Mouse (Mus musculus) layer of hippocampus, adult 9-11 months (tissue): Measurements from ENCODE around the gene Hist1h1d.

Experiments used
- DNase-seq: peaks from one replicate; pipeline ENCODE4 v3.0.0; 2022

Hist1h1d gene

DNA sequence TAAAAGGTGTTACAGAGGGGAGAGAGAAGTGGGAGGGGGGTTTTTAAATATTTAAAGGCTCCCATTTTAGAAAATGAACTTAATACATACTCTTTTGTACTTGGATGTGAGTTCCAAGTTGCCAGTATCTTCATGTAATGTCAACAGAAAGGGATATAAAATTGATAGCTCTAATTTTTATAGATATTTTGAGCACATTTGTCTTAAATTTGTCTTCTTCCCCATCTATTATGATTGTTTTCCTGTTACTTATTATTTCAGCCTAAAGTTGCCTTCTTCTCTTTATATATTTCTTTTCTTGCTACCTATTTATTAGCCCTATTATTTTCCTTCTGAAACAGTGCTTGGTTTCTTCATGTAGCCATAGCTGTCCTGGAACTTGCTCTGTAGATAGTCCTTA is at the start of gene Hist1h1d:
TSS of gene Hist1h1d (plus strand) at position 301 of the 400 bp plus-strand sequence.
- no peak for DNase-seq

DNA sequence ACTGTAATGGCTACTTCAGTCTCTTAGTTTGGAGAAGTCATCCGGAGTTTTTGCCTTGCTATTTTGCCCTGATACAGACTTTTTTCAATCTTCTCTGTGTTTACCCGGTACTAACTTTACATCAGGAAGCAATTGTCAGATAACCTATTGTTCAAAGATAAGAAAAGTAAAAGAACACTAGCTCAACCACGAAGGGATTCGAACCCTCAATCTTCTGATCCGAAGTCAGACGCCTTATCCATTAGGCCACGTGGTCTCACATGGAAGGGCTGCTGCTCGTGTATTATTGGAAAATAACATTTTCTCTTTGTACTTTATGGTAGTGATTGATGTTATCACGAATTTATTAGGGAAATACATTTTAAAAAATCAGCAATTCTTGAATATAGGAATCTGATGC is 49.3 kb upstream of the Hist1h1d start:
- no peak for DNase-seq

DNA sequence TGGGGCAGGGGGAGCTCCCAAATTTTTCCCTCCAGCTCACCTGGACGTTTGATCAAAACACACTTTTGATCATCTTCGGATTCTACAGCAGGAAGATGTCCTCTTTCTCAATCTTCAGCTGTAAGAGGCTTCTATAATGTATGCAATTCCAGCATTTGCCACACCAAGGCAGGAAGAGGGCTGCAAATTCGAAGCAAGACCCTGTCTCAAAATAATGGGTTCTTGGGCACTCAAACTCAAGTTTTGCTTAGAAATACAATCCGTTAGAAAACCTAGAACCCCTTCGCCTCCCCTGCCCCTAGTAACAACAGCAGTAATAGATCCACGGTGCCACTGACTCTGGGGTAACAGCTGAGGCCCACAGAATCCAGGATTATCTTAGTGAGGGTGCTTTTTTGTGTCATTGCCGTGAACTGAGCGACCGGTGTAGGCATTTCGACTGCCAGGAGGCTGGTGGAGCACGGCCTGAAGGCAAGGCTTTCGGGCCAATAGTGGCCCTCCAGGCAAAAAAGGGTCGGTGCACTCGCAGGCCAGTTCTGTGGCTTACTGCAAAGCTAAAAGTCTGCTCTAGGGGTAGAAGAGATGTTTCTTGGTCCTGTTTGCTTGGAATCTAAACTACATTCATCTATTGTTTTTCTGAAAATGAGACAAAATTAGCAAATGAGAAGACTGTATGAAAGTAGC is 47.3 kb upstream of the Hist1h1d start:
- DNase-seq: no peak

DNA sequence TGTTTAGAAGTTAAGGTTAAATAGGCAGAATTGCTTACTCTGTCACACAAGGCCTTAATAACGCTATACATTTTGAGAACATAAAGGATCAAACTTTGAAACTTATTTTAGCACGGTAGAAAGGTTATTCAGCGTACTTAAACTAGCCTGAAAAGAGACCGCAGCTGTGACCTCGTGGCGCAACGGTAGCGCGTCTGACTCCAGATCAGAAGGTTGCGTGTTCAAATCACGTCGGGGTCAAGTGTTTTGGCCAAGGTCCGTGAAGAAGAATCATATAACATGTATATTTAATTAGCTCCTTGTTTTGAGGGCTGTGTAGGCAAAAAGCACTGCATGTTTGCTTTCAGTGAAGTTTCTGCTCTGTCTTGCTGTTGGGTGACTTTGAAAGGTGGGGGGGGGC is 46.7 kb upstream of the Hist1h1d start:
- DNase-seq: no peak

DNA sequence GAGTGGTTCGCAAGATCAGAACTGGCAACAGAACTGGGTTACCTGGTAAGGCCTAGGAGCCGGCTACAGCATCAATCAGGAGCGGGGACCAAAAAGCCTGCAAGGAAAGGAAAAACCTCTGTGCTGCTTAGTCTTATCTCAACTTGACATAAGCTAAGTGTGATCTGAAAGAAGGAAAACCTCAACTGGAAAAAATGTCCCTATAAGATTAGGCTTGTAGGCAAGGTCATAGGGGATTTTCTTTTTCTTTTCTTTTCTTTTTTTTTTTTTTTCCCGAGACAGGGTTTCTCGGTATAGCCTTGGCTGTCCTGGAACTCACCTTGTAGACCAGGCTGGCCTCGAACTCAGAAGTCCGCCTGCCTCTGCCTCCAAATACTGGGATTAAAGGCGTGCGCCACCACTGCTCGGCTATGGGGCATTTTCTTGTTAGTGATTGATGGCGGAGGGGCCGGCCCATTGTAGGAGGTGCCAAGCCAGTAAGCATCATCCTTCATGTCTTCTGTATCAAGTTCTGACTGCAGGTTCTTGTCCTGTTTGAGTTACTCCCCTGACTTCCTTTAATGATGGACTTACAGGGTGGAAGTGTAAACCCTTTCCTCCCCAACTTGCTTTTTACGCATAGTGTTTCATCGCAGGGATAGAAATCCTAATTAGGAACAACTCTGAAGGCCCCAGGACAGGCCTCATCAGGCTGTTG is 46.1 kb upstream of the Hist1h1d start:
- DNase-seq: no peak

DNA sequence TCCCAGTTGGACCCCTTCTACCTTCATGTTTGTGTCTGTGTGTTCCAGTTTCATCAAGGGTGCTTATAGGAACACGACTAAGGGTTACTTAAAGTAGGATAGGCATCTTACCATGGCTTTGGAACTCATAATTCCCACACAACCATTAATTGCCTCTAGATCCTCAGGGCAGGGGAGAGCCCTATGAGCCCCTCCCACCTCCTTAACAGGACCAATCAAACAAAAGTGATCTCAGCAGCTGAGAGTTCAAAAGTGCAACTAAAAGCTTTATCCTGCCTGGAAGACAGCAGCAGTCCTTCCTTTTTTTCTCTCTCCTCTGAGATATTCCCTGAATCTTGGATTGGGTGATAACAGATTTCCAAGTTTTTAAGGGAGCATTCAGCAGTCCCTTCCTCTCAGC is 42.9 kb upstream of the Hist1h1d start:
- DNase-seq: no peak

DNA sequence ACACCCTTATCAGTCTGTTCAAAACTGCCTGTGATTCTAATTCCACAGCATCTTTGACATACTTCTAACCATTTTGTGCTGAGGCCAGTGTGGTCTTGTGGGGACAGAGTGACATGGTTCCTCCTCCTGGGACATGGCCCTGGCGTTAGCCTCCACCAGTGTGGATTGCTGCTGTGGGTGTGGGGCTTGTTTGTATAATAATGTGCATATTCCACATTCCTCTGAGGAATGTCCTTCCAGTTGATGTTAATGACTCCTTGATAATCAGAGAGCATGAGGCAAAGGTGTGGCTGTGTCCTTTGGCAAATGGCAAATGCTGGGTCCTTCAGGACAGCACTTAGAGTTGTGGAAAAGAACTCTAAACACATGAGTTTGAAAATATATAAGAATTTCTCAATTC is 39.5 kb upstream of the Hist1h1d start:
- DNase-seq: no peak

DNA sequence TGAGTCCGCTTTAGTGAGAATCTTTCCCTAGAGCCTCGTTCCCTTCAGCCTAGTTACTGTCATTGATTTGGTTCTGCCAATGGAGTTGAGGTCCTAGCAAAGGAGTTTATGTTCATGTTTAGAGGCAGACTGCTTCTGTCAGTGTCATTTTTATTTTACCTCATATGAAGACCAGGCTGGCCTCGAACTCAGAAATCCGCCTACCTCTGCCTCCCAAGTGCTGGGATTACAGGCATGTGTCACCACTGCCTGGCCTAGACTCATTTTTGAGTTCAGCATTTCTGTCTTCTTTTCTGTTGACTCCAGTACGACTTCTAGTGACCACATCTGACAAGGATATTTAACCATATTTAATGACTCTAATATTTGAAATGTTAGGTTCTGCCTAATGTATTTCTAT is 37.8 kb upstream of the Hist1h1d start:
- DNase-seq: no peak

DNA sequence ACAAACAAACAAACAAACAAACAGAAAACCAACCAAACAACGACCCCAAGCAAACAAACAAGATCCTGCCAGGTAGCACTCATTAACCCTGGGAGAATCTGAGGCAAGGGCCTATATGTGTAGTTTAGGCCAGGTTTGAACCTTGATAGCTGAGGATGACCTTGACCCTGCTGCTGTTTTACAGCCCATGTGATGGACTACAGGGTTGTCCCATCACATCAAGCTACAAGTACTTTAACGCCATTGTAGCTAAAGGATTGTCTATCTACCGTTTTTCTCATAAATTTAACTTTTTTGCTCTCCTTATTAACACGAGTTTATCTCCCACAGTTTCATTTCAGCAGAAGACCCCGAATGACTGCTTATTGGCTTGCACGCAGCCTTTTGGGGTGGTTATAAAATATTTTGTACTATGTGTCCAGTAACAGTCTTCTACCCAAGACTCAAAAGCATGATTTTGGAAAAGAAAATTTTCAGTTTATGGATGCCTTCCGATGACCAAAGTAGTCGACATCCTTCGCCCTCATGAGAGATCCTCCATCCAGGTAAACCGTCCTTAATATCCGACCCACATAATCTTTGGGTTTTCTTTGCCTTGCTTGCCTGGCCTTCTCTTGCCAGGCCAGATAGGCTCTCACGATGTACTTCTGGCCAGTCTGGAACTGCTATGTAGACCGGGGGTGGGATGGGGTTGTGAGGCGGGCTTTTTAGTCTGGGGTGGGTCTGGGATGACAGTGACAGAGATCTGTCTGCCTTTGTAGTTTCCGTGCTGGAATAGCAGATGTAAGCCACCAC is 37.0 kb upstream of the Hist1h1d start:
- DNase-seq: no peak

DNA sequence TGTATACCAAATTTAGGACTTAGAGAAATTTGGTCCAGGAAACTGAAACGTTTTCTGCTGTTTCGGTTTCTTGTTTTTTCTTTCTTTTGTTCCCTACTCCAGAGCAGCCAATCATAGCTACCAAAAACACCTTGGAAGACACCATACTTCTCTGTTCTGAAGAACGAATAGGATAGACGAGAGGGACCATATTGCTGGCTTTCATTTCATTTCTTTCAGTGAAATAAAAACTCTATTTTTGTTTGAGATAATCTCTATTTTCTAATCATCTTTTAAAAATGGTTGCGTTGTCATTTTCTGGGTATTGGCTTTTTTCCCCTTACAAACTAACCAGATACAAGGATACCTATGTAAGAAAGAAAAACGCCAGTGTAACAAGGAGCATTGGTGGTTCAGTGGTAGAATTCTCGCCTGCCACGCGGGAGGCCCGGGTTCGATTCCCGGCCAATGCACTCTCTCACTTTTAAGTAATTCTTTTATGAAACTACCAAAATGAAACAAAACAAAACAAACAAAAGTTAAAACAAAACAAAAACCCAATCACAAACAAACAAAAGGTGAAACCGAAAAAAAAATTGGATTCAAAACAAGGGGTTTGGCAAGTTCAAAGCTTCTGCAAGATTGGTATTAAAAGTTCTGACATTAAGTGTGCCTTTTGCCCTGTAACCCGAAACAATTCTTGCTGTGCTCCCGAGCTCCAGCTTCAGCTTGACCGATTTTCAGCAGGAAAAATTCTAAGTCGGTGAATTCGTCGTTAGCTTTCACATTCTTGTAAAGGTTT is 36.0 kb upstream of the Hist1h1d start:
- DNase-seq: no peak

DNA sequence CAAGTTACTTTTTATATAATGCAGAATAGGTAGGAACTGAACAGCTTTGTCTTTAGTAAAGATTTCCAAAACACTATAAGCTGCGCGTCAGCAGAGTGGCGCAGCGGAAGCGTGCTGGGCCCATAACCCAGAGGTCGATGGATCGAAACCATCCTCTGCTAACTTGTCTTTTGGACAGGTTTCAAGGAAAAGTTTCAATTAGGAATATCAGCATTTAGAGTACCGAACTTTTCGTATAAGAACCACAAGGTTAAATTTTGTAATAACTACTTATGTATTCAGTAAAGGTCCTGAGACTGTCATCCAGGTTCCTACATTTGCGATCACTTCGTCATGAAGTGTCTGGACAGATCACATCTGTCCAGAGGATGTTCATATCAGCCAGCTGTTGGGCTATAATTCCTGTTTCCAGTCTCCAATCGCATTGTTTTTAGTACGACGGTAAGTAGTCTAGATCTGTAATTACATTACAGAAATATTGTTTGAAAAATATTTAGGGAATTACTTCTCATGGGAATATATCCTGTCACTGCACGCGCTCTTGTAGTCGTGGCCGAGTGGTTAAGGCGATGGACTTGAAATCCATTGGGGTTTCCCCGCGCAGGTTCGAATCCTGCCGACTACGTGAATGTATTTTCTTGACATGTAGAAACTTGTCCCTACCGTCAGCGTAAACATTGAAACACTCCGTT is 35.3 kb upstream of the Hist1h1d start:
- DNase-seq: peak; percentile 87

DNA sequence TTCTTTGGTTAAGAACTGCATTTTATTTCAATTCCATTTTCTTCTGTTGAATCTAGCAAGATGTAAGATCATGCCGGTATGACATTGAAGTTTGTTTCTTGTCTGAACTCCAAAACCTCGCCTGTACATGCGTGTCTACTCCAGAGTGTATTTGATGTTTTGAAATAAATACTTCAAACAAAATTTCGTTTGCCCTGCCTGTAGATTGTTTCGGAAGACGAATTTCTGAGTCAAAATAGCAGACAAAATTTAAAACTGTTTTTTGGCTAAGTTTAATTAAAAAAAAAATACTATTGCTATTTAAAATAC is 34.8 kb upstream of the Hist1h1d start:
- DNase-seq: no peak

DNA sequence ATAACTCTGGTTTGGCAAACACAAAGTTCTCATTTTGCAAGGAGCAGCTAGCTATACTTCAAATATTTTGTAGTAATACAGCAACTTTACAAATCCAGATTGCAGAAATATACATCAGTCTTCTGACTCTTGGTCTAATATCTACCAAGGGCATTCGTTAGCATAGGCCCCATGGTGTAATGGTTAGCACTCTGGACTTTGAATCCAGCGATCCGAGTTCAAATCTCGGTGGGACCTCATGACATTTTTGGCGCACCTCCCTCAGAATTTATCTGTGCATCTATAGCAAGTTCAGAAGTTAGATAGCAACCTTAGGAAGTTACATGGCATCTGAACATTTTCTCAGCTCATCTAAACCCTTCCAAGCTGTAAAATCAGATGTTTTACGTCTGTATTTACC is 34.2 kb upstream of the Hist1h1d start:
- peak; percentile 65 for DNase-seq

DNA sequence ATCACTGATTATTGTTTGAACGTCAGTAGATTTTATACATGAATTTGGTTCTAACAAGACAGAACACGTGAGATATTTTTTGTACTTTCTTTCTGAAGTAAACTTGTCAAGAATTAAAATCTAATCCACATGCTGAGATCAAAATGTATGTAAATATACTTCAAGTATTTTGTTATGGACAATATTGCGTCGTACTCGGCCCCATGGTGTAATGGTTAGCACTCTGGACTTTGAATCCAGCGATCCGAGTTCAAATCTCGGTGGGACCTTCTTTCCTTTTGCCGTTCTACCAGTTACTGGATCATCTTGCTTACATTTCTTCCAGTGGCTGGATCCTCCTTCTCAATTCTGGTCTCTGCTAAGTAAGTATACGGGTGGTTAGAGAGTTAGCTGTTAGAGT is 33.6 kb upstream of the Hist1h1d start:
- DNase-seq: peak; percentile 66

DNA sequence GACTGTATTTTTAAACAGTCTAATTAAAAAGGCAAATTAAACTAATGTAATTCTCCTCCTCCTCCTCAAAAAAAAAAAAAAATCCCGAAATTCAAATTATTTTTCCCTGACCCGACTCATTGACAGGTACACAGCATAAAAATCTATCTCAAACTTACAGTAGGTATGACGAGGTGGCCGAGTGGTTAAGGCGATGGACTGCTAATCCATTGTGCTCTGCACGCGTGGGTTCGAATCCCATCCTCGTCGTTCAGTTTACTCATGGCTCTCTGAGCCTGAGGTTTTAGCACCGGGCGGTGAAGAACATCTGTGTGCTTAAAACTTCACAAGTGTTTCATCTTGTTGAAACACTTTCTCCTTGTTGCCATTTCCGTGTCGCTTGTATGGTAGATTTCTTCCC is 31.4 kb upstream of the Hist1h1d start:
- peak; percentile 49 for DNase-seq

DNA sequence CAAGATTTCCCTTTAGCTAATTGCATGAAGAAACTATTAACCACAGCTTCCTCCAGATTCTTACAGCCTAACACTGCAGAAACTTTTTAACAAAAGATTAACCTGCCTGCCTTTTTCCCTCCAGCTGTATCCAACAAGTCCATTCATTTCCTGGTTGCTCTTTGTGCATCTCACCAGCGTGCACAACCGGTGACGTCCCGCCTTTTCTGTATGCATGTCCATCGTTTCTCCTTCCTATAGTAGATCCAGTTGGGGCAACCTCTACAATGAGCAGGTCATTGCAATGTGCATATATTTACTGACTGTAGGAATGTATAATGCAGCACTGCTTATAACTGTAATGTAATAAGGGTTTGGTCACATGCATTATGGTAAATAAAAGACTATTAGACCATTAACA is 29.1 kb upstream of the Hist1h1d start:
- no peak for DNase-seq

DNA sequence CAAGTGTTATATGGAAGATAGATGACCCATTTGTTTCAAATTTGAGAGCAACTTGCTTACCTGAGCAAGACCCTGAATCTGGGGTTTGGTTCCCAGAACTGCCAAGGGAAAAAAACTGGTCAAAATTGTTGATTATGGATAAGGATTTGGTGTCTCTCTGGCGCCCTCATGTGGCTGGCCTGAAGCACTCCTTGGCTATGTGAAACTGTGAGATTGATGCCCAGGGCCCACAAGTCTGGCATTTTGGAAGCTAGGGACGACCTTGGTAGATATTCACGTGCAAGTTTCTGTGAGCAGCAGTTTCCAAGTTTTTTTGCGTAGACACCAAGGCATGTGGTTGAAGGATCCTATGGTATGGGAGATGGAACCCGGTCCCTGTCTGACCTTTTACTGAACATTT is 28.4 kb upstream of the Hist1h1d start:
- peak; percentile 53 for DNase-seq

DNA sequence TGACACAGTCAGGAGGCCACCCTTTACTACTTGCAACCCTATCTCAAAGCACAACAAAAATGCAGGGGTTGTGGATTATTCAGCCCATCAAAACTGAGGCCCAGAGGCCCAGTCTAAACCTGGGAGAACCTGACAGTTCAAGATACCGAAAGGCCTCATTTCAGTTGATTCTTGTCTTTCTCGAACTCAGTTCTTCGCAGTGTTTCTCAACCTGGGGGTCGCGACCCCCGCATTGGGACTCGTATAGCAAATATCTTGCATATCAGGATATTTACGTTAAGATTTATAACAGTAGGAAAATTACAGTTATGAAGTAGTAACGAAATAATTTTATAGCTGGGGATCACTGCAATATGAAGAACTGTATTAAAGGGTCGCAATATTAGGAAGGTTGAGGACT is 27.2 kb upstream of the Hist1h1d start:
- DNase-seq: no peak

DNA sequence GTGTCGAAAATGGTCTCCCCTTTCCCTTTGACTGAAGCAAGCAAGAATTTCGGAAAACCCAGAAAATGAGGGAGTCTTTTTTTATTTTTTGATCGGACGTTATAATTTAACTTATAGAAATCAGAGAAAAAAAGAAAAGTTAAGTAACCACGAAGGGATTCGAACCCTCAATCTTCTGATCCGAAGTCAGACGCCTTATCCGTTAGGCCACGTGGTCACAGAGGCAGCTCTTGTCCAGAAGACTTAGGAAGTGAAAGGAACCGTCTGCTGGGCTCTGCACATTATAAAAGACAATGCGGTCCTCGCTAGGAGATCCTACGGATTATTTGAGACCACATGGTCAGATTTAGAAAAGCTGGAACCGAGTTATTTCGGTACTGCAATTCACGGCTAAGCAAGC is 26.8 kb upstream of the Hist1h1d start:
- DNase-seq: peak; percentile 89

DNA sequence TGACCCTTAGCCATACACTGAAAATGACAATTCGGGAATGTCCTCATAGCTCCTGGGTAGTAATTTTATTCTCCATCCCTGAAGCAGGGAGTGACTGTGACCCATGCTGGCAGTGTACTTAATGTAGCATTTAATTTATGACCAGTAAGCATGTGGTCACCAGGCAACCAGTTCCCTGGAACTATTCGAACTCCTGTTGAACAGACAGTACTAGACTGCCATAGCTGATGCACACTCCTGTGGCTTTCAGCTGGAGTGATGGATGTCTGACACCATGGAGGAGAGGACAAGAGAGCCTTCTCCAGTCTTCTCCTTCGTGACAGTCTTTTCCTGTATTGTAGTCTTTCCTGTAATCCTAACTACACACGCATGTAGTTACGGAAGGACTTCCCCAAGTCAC is 24.1 kb upstream of the Hist1h1d start:
- no peak for DNase-seq

DNA sequence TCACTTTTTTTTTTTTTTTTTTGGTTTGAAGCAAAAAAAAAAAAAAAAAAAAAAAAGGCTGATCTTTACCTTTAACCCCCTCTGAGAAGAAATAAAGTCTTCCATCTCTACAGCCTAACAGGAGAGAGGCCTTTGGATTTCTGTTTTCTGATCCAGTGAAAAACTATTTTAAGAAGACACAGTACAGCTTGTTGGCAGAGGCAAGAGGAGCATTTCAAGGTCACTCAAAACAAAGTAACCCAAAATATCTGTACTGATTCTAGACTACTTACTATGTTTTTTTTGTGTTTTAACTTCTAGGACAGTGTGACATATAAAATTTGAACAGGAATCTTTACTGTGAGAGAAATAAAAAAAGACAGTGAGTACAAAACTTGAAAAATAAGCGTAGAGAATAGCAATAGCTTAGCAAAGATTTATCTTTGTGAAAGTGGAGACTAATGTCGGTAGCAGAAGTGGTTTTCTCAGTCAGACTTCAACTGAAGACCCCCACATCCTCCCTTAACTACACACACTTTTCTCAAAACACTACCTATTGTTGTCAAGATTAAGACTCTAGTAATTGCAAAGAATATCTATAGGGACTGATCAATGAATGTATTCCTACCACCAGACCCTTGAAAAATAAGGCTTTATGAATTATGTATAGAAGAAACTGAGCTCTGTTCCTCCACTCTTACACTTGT is 23.4 kb upstream of the Hist1h1d start:
- no peak for DNase-seq
